Mouse (Mus musculus) hindbrain, embryonic 14.5 days (tissue): ENCODE results near the gene Defb45. TPM values are rescaled to one million over a fixed set of nuclear protein-coding genes. Genes with fewer than 3 reads are reported as not detected.

Experiments
- ATAC-seq: fragments of 200-750 bp; cut with Nextera tagmentation; 2 replicates; pipeline ENCODE4 v1.8.0; 2017; ENCODE audit warnings: moderate number of reproducible peaks, mild to moderate bottlenecking, moderate TSS enrichment, moderate library complexity; ENCODE audit not compliant: low FRiP score
- DNase-seq: peaks from one replicate; pipeline ENCODE4 v3.0.0-alpha.2; 2015; ENCODE audit warnings: low spot score
- H3K27ac ChIP-seq: fragments of 300-500 bp; sonication (generic); 2 replicates; pipeline ENCODE4 v1.5.1; 2014; ENCODE audit warnings: mild to moderate bottlenecking, moderate library complexity
- H3K27me3 ChIP-seq: fragments of 300-500 bp; sonication (generic); 2 replicates; pipeline ENCODE4 v1.6.1; 2014; ENCODE audit warnings: mild to moderate bottlenecking, low read length, mixed read lengths; ENCODE audit not compliant: control insufficient read depth, insufficient read depth
- H3K36me3 ChIP-seq: fragments of 300-500 bp; sonication (generic); replicated peaks from 2 replicates; pipeline ENCODE4 v1.6.1; 2014; ENCODE audit not compliant: control insufficient read depth, insufficient read depth
- H3K4me1 ChIP-seq: fragments of 300-500 bp; sonication (generic); replicated peaks from 2 replicates; pipeline ENCODE4 v1.6.1; 2014; ENCODE audit warnings: antibody characterized with exemption, low read length, mixed read lengths; ENCODE audit not compliant: control insufficient read depth, insufficient read depth
- H3K4me2 ChIP-seq: fragments of 300-500 bp; sonication (generic); replicated peaks from 2 replicates; pipeline ENCODE4 v1.6.1; 2014; ENCODE audit warnings: mild to moderate bottlenecking, moderate library complexity
- H3K4me3 ChIP-seq: fragments of 300-500 bp; sonication (generic); replicated peaks from 2 replicates; pipeline ENCODE4 v1.5.1; 2014; ENCODE audit warnings: mild to moderate bottlenecking, low read length
- H3K9ac ChIP-seq: fragments of 300-500 bp; sonication (generic); 2 replicates; pipeline ENCODE4 v1.6.1; 2014
- H3K9me3 ChIP-seq: fragments of 300-500 bp; sonication (generic); 2 replicates; pipeline ENCODE4 v1.6.1; 2016; ENCODE audit warnings: low read length; ENCODE audit not compliant: control insufficient read depth
- WGBS: fragments of 180-500 bp; shearing (Covaris S2); extraction: QIAGEN DNeasy Blood & Tissue Kit; methylation state at CpG from one replicate; pipeline ENCODE4 v1.1.7; 2014; 5-methylcytosine and 5-hydroxymethylcytosine counted together
- polyA plus RNA-seq: library from polyadenylated mRNA; unstranded; fragments of >200 nt; fragmentation: Nextera tagmentation; extraction: Ambion mirVana; gene quantifications from 2 replicates; pipeline ENCODE4 v1.2.1, GENCODE M21; 2014

Defb45 gene
- polyA plus RNA-seq, result not detected in 2 replicates

DNA sequence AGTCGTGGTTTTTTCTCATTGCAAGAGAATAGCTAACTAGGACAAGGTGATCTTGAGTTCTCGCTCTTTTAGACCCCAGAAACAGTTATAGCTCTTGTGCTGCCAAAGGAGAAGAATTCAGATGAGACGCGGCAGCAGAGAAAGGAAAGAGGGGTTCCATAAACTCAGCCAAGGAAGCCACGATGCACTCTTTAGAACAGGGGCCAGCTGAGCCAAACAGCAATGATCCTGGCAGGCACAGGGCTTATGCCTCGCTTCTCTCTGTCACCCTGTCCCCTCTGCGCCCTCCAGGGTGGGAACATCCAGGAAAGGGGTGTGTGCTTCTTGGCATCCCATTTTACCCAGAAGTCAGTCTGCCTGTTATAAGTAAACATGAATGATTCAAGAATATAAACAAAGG lies at the start of gene Defb45:
Gene Defb45 (minus strand): TSS at position 101 of the 400 bp plus-strand sequence.
- Histone ChIP-seq H3K9me3 (no peaks in the 10 kb centered on the region), H3K4me1 (no peaks in the 10 kb centered on the region), H3K4me3 (no peak within 1 kb of the TSS), H3K9ac (no peak within 1 kb of the TSS), H3K27me3 (no peaks in the 10 kb centered on the region), H3K36me3 (no peaks in the 10 kb centered on the region), H3K4me2 (no peak within 1 kb of the TSS), H3K27ac (no peak within 1 kb of the TSS)
- ATAC-seq (no peak), DNase-seq (no peak)
- WGBS, result 67% methylated on average over 7 of the region's 7 CpGs

DNA sequence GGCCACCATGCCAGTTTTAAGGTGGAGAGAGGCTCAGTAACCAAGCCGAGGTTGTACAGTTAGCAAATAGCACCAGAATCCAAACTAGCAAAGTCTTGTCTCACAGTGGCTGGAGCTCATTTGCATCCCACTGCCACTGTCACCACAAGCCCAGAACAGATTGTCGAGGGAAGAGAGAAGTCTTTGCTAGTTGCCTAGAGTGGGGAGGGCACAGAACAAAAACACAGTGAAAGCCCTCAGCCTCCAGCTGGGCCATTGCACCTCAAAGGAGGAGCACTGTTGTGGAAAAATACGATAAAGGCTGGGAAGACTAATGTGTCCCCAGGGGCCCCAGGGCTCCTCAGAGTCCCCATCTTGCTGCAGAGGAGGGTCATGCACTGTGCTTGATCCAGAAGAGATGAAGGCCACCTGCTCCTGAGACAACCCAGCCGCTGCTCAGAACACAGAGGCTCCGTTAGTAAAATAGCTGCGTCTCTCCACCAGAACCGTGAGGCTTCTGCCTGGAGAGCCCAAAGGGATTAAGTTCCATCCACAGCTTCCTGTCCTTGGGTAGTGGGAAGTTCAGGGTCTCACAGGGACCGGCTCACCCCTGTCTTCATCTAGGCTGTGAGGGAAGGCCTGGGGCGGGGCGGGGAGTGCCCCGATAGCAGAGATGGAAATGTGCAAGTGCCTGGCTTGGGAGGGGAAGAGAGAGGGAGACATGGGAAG lies 40.4 kb upstream of the Defb45 start:
- Histone ChIP-seq H3K9ac (no peak overlapping the region), H3K27ac (no peak overlapping the region)
- no peak for DNase-seq

DNA sequence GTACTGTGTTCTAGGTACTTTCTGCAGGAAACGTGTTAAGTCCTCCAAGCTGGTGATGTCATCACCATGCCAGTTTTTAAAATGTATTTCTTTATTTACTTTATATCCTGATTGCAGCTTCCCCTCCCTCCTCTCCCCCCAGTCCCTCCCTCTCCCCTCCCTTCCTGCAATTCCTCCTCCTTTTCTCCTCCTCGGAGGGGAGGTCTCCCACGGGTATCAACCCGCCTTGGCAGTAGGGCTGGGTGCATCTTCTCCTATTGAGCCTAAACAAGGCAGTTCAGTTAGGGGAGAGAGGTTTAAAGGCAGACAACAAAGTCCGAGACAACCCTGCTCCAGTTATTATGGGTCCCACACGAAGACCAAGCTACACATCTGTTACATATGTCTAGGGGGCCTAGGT lies 39.7 kb upstream of the Defb45 start:
- ATAC-seq, result no peak
- 49% methylated on average over 6 of the region's 6 CpGs for WGBS
- 0 out of 2 replicates have a peak, but pooled peaks cover 11% of the 10 kb centered on the region for H3K4me1 ChIP-seq

More for the DNA sequence above, 40.4 kb upstream of the Defb45 start:
- ATAC-seq, result no peak
- 8% methylated on average over 11 of the region's 11 CpGs for WGBS
- Histone ChIP-seq H3K4me2 (no peak overlapping the region), H3K36me3 (no peaks in the 10 kb centered on the region), H3K27me3 (no peaks in the 10 kb centered on the region), H3K4me1 (0 out of 2 replicates have a peak, but pooled peaks cover 11% of the 10 kb centered on the region), H3K9me3 (no peaks in the 10 kb centered on the region), H3K4me3 (no peak overlapping the region)

DNA sequence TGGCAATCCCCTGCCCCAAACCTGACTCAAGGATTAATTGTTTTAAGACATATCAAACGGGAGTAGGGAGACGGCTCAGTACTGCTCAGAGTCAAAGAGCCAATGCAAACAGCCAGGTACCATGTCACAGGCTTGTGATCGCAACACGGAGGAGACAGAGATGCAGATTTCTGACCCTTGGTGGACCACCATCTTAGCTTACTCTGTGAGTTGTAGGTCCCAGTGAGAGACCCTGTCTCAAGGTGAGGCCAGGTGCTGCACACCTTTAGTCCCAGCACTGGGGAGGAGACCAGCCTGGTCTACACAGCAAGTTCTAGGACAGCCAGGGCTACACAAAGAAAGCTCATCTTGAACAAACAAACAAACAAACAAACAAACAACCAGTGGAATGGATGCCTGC lies 38.2 kb upstream of the Defb45 start:
- H3K4me1 ChIP-seq, result 0 out of 2 replicates have a peak, but pooled peaks cover 11% of the 10 kb centered on the region
- no peaks in the 10 kb centered on the region for H3K36me3 ChIP-seq
- no peak overlapping the region for H3K4me3 ChIP-seq
- H3K4me2 ChIP-seq, result no peak overlapping the region
- H3K27ac ChIP-seq, result no peak overlapping the region
- ATAC-seq, result no peak
- H3K9ac ChIP-seq, result no peak overlapping the region
- H3K9me3 ChIP-seq, result no peaks in the 10 kb centered on the region
- 92% methylated on average over 4 of the region's 4 CpGs for WGBS
- no peaks in the 10 kb centered on the region for H3K27me3 ChIP-seq
- no peak for DNase-seq

More for the DNA sequence above, 39.7 kb upstream of the Defb45 start:
- Histone ChIP-seq H3K9ac (no peak overlapping the region), H3K27me3 (no peaks in the 10 kb centered on the region), H3K4me2 (no peak overlapping the region), H3K27ac (no peak overlapping the region), H3K9me3 (no peaks in the 10 kb centered on the region), H3K4me3 (no peak overlapping the region), H3K36me3 (no peaks in the 10 kb centered on the region)
- no peak for DNase-seq

DNA sequence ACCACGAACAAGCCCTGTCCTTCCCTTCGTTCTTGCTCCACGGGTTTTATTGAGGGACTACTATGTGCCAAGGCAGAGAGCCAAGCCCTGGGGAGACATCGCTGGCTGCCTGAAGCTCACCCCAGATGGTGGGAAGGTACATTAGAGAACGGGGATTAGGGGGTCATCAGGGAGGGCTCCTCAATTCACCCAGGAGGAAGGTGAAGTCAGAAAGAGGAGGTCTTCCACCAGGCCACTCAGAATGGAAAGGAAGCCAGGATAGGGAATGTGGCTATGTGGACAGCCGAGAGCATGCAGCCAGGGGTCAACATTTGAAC lies 37.8 kb upstream of the Defb45 start:
- Histone ChIP-seq H3K27ac (no peak overlapping the region), H3K36me3 (no peaks in the 10 kb centered on the region), H3K4me1 (0 out of 2 replicates have a peak, but pooled peaks cover 11% of the 10 kb centered on the region), H3K4me2 (no peak overlapping the region), H3K4me3 (no peak overlapping the region), H3K27me3 (no peaks in the 10 kb centered on the region), H3K9me3 (no peaks in the 10 kb centered on the region), H3K9ac (no peak overlapping the region)
- DNase-seq, result no peak
- ATAC-seq, result no peak
- 87% methylated on average over 6 of the region's 6 CpGs for WGBS

DNA sequence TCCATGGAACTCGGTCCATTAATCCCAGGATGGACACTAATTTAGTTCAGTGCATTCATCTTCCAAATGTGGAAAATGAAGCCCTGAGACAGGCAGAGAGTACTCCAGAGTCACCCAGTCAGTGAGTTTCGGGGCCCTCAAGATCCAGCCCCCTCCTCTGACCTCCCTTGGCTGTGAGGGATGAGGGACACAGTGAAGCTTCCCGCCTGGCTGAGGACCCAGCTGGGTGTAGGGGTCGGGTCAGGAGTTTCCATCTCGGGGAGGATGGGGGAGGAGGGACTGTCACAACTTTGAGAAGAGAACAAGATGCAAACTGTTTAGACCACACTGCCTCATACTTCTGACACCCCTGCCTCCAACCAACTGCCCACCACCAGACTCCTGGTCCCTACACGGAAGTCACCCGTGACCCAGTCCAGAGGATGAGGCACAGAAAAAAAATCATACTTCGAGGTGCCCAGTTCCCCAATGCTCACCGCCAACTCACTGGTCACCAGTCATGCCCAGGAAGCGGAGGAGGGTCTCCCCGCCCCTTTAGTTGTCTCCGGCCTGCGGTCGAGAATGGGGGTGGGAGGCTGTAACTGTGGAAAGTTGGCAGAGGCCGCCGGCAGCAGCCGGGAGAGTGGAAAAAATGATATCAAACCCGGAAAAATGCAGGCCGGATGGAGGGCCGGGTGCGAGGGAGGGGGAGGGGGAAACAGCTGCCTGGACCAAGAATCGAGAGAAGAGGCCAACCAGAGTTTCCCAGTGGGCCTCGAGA lies 37.2 kb upstream of the Defb45 start:
- Histone ChIP-seq H3K27me3 (no peaks in the 10 kb centered on the region), H3K4me1 (0 out of 2 replicates have a peak, but pooled peaks cover 11% of the 10 kb centered on the region), H3K9me3 (no peaks in the 10 kb centered on the region), H3K27ac (no peak overlapping the region), H3K4me2 (no peak overlapping the region), H3K9ac (no peak overlapping the region), H3K4me3 (no peak overlapping the region), H3K36me3 (no peaks in the 10 kb centered on the region)
- DNase-seq (no peak), ATAC-seq (no peak)
- 70% methylated on average over 23 of the region's 23 CpGs for WGBS

DNA sequence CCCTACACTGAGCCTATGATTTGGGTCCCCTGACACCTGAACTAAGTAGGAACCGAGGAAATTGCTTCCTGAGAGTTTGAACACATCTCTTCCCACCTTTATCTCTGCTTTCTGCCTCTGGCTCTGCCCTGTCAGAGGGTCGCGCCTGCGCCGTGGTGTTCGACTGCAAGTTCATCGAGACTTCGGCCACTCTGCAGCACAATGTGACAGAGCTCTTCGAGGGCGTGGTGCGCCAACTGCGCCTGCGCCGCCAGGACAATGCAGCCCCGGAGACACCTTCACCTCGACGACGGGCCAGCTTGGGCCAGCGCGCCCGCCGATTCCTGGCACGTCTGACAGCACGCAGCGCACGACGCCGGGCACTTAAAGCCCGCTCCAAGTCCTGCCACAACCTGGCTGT lies 35.1 kb upstream of the Defb45 start:
- DNase-seq, result no peak
- WGBS, result 79% methylated on average over 29 of the region's 29 CpGs
- Histone ChIP-seq H3K27me3 (no peaks in the 10 kb centered on the region), H3K36me3 (no peaks in the 10 kb centered on the region), H3K4me1 (0 out of 2 replicates have a peak, but pooled peaks cover 4% of the 10 kb centered on the region), H3K9me3 (no peaks in the 10 kb centered on the region), H3K27ac (no peak overlapping the region), H3K4me3 (no peak overlapping the region), H3K4me2 (no peak overlapping the region), H3K9ac (no peak overlapping the region)
- no peak for ATAC-seq

DNA sequence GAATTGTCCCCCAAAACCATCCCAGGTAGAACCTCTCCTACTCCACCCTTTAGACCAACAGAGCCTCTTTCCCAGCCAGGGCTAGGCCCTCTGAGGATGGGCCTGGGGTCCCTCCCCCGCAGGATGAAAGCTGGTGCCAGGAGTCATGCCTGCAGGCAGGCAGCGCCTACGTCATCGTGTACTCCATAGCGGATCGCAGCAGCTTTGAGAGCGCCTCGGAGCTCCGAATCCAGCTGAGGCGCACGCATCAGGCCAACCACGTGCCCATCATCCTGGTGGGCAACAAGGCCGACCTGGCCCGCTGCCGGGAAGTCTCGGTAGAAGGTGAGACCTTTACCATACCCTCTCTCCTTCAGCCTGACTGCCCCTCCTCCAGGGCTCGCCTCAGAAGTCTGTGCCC lies 34.1 kb upstream of the Defb45 start:
- DNase-seq (no peak), ATAC-seq (no peak)
- H3K9ac ChIP-seq, result no peak overlapping the region; the same call in 1 of the 2 replicates
- no peak overlapping the region for H3K27ac ChIP-seq
- whole genome bisulfite sequencing, result 56% methylated on average over 17 of the region's 17 CpGs
- peak overlapping the region; percentile 28; the same call in 1 of the 2 replicates for H3K4me2 ChIP-seq
- no peaks in the 10 kb centered on the region for H3K36me3 ChIP-seq
- no peak overlapping the region for H3K4me3 ChIP-seq
- H3K27me3 ChIP-seq, result peaks cover 6% of the 10 kb centered on the region
- no peaks in the 10 kb centered on the region for H3K4me1 ChIP-seq
- H3K9me3 ChIP-seq, result no peaks in the 10 kb centered on the region

DNA sequence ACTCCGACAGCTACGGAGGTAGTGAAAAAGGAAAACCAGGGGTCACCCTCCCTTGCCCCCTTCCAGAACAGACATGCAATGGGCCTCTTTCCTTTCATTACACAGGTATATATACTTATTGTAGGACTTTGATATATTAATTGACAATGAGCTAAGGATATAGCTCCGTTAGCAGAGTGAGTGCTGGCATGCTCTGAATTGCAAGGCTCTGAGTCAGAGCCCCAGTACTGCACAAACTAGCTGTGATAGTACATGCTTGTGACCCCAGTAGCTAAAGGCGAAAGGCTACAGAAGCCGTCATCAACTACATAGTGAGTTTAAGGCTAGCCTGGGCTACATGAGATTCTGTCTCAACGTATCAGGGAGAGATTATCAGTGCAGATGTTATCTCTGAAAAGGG lies 30.7 kb upstream of the Defb45 start:
- H3K9me3 ChIP-seq, result no peaks in the 10 kb centered on the region
- no peak overlapping the region for H3K9ac ChIP-seq
- H3K36me3 ChIP-seq, result no peaks in the 10 kb centered on the region
- H3K27me3 ChIP-seq, result peaks cover 34% of the 10 kb centered on the region
- no peak overlapping the region for H3K27ac ChIP-seq
- WGBS, result 87% methylated on average over 6 of the region's 6 CpGs
- DNase-seq (no peak), ATAC-seq (no peak)
- peaks cover 4% of the 10 kb centered on the region for H3K4me1 ChIP-seq
- H3K4me2 ChIP-seq, result no peak overlapping the region
- no peak overlapping the region for H3K4me3 ChIP-seq
